25 mouse cellular contexts compared by ENCODE assay signal in genomic region chr1:28780152-28780551, GRCm38 (mm10). TPM values are rescaled to one million over a fixed set of nuclear protein-coding genes. Genes with fewer than 3 reads are reported as not detected.
"Had no signal": no experiment of that assay in that cellular context is flagged by ENCODE, and none has a peak within 500 bp of the region (broad histone marks: within the 10 kb centered on the region; RNA-seq: fewer than 3 reads in every experiment).

Gm597 (minus strand) TSS chr1:28780252.

- H3K4me3 ChIP-seq: neural tube, embryonic 12.5 days; neural tube, embryonic 13.5 days; neural tube, embryonic 15.5 days; stomach, embryonic 15.5 days had no signal

- H3K4me1 ChIP-seq: neural tube, embryonic 12.5 days; neural tube, embryonic 13.5 days; neural tube, embryonic 15.5 days; stomach, embryonic 15.5 days had no signal

- H3K27me3 ChIP-seq: neural tube, embryonic 12.5 days; neural tube, embryonic 13.5 days; neural tube, embryonic 15.5 days; stomach, embryonic 15.5 days had no signal

- H3K36me3 ChIP-seq: neural tube, embryonic 12.5 days; neural tube, embryonic 13.5 days; neural tube, embryonic 15.5 days; stomach, embryonic 15.5 days had no signal

- H3K27ac ChIP-seq: neural tube, embryonic 12.5 days; neural tube, embryonic 13.5 days; neural tube, embryonic 15.5 days; stomach, embryonic 15.5 days; stomach, postnatal 0 days had no signal

- DNase-seq: retina, postnatal 1 day; right cerebral cortex, adult 18-20 months; right cerebral cortex, postnatal 14 days; right cerebral cortex, postnatal 25 days; right cerebral cortex, postnatal 4 days; spleen, adult 18-20 months; thymus, adult 18-20 months; thymus, adult 2 months; thymus, postnatal 14 days; thymus, postnatal 25 days; thymus, postnatal 36 days; thymus, postnatal 4 days had no signal

RNA-seq across cellular contexts. Expression of gene Gm597, which starts in this region (rescaled TPM):
- polyA plus RNA-seq: neural tube, embryonic 11.5 days; neural tube, embryonic 12.5 days; neural tube, embryonic 13.5 days; neural tube, embryonic 14.5 days; neural tube, embryonic 15.5 days; small intestine, adult 2 months; spleen, adult 2 months; stomach, embryonic 14.5 days; stomach, embryonic 15.5 days; stomach, embryonic 16.5 days; stomach, postnatal 0 days; thymus, adult 2 months; thymus, postnatal 0 days; urinary bladder, adult 2 months had no signal
